Mouse (Mus musculus) E14TG2a.4 (cell line): ENCODE data around the gene Ugt1a7c.

Experiments
- CTCF ChIP-seq: conservative IDR thresholded peaks from 2 replicates; pipeline ENCODE4 v1.5.1; 2014; ENCODE audit warnings: low read length
- POU5F1 ChIP-seq: IDR thresholded peaks from 2 replicates; pipeline ENCODE4 v1.6.1; 2014; ENCODE audit warnings: low read length, borderline replicate concordance

DNA sequence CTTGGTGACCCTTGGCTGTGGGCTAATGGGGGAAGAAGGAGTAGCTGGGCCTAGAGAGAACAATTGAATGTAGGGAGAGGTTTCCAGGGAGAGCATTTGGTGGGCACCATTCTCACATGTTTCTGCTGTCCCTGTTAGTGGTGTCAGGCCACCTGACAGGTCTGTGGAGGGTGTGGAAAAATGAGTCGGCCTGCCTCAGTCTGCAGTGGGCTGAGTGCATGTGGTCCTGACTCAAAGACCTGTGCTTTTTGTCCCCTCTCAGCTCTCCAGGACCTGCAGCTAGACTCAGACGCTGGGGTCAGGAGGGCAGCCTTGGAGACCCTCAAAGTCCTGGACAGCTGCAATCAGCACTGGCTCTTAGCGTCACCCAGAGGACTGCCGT is 164.8 kb downstream of the Ugt1a7c start:
- TF ChIP-seq CTCF (no peak), POU5F1 (no peak)
